Mouse (Mus musculus): ENCODE measurements around the gene Psme2. TPM values are rescaled to one million over a fixed set of nuclear protein-coding genes. Genes with fewer than 3 reads are reported as not detected.

Gene Psme2
- total RNA-seq (2012; rRNA removed) (634 and 684 TPM in 2 replicates), total RNA-seq (2014; rRNA removed) (467 and 546 TPM in 2 replicates), polyA plus RNA-seq (2012; ENCODE audit: insufficient read length, low read depth) (650 and 757 TPM in 2 replicates)

GRCm38 (mm10) chr14:55590748-55591330 lies at the start of gene Psme2:
TSS of gene Psme2 (minus strand) at chr14:55591113.
- Histone ChIP-seq H3K9ac (ENCODE audit: insufficient read depth, low read depth) (peak within 1 kb of the TSS; percentile 89), H3K4me3 (replicated peaks in 1 of 3; ENCODE audit: low read depth in 2 of 3, low read length in 2 of 3, poor library complexity in 1 of 3) (peak within 1 kb of the TSS; percentile 79 to 94 (median 91)), H3K27me3 (replicated peaks) (no peaks in the 10 kb centered on the region), H3K4me1 (ENCODE audit: control insufficient read depth in 1 of 2, insufficient read depth in 2 of 2) (peaks cover 0 to 51% of the 10 kb centered on the region in 2 experiments; a peak in 3 of 4 replicates), H3K4me2 (ENCODE audit: insufficient read depth, low read depth, poor library complexity, severe bottlenecking) (peak within 1 kb of the TSS; percentile 96), H3K27ac (ENCODE audit: insufficient read depth, low read depth) (peak within 1 kb of the TSS; percentile 97), H3K36me3 (replicated peaks in 1 of 2; ENCODE audit: control insufficient read depth in 1 of 2, insufficient read depth in 1 of 2, low read length in 1 of 2) (peaks cover 37 to 56% of the 10 kb centered on the region in 2 experiments), H3K9me3 (replicated peaks; ENCODE audit: low read length) (no peaks in the 10 kb centered on the region), H3K79me2 (replicated peaks; ENCODE audit: control insufficient read depth, extremely low read depth, insufficient read depth, poor library complexity, severe bottlenecking) (peaks cover 35% of the 10 kb centered on the region)
- in situ Hi-C loops (cut with MboI; ENCODE audit: low pct_ligation_motif_present, low pct_unique_long_range_greater_than_20kb, low sequenced_read_pairs) (no loop called here), dilution Hi-C loops (cut with MboI; ENCODE audit: extremely low pct_ligation_motif_present, extremely low pct_unique_long_range_greater_than_20kb, low sequenced_read_pairs) (no loop called here)
- peak; percentile 98 for DNase-seq (ENCODE audit: extremely low read depth)
- TF ChIP-seq BHLHE40 (IDR thresholded peaks at IDR 0.05; ENCODE audit: low read depth, low read length) (no peak), HCFC1 (IDR thresholded peaks at IDR 0.05; ENCODE audit: low read depth, low read length) (no peak), IRF4 (IDR thresholded peaks at IDR 0.05; ENCODE audit: low read depth, low read length) (peak; percentile 60), MAX (IDR thresholded peaks at IDR 0.05; ENCODE audit: low read length) (peak; percentile 30; the same call in 1 of the 2 replicates), PAX5 (IDR thresholded peaks at IDR 0.05; ENCODE audit: low read length) (no peak), SIN3A (IDR thresholded peaks at IDR 0.05; ENCODE audit: low read length) (peak; percentile 18; the same call in 1 of the 2 replicates), SMC3 (IDR thresholded peaks at IDR 0.05; ENCODE audit: low read depth, low read length) (no peak), ETS1 (conservative IDR thresholded peaks at IDR 0.05; ENCODE audit: low read depth, low read length) (peak; percentile 51), POLR2A (IDR thresholded peaks at IDR 0.05; ENCODE audit: low read depth, low read length) (peak; percentile 69), NELFE (IDR thresholded peaks at IDR 0.05; ENCODE audit: low read depth, low read length) (no peak), CHD2 (IDR thresholded peaks at IDR 0.05; ENCODE audit: low read length) (peak; percentile 56; the same call in 1 of the 2 replicates), UBTF (IDR thresholded peaks at IDR 0.05; ENCODE audit: low read depth, low read length) (0 out of 2 replicates have a peak, but pooled peaks have one; percentile 69), MAFK (IDR thresholded peaks at IDR 0.05; ENCODE audit: insufficient replicate concordance, low read length) (no peak), E2F4 (IDR thresholded peaks at IDR 0.05; ENCODE audit: insufficient replicate concordance, low read depth, low read length) (no peak), ZNF384 (IDR thresholded peaks at IDR 0.05; ENCODE audit: low read depth, low read length) (no peak), POLR2AphosphoS2 (IDR thresholded peaks at IDR 0.05; ENCODE audit: low read depth, low read length) (0 out of 2 replicates have a peak, but pooled peaks have one; percentile 43), JUN (IDR thresholded peaks at IDR 0.05; ENCODE audit: insufficient read depth, low read depth, low read length) (no peak), TBP (conservative IDR thresholded peaks at IDR 0.05; ENCODE audit: low read depth, low read length) (0 out of 2 replicates have a peak, but pooled peaks have one; percentile 1), MXI1 (IDR thresholded peaks at IDR 0.05; ENCODE audit: low read depth, low read length) (peak; percentile 68; the same call in 1 of the 2 replicates), EP300 (IDR thresholded peaks at IDR 0.05; ENCODE audit: low read length) (no peak), ZMIZ1 (IDR thresholded peaks at IDR 0.05; ENCODE audit: low read depth, low read length) (peak; percentile 15), CHD1 (IDR thresholded peaks at IDR 0.05; ENCODE audit: low read depth, low read length) (no peak), CTCF (conservative IDR thresholded peaks at IDR 0.05 in 1 of 2, IDR thresholded peaks at IDR 0.05 in 1 of 2; ENCODE audit: low read depth in 2 of 2, low read length in 2 of 2) (no peak), TCF12 (IDR thresholded peaks at IDR 0.05; ENCODE audit: low read depth, low read length) (peak; percentile 33; the same call in 1 of the 2 replicates), ZC3H11A (IDR thresholded peaks at IDR 0.05; ENCODE audit: low read depth, low read length) (no peak), MAZ (IDR thresholded peaks at IDR 0.05; ENCODE audit: low read depth, low read length) (peak; percentile 47; the same call in 1 of the 2 replicates), JUND (conservative IDR thresholded peaks at IDR 0.05; ENCODE audit: low read depth, low read length) (no peak), ELF1 (IDR thresholded peaks at IDR 0.05; ENCODE audit: low read depth, low read length) (peak; percentile 26; the same call in 1 of the 2 replicates), KAT2A (IDR thresholded peaks at IDR 0.05; ENCODE audit: insufficient replicate concordance, low read length) (no peak)
